Mouse (Mus musculus) spleen, postnatal 4 days (tissue): Measurements from ENCODE around the gene Fam189a1.

Experiments used
- DNase-seq, 2 experiments: peaks; one replicate each; pipeline ENCODE4 v3.0.0; 2022; ENCODE audit warnings: low spot score in 2 of 2

Gene Fam189a1

GRCm38 (mm10) chr7:64821081-64821480 is 335.3 kb downstream of the Fam189a1 start:
- DNase-seq, result no peak

- DNase-seq, result no peak
These were observed 336.7 kb downstream of the Fam189a1 start for GRCm38 (mm10) chr7:64819683-64820082.

GRCm38 (mm10) chr7:64808876-64809275 is 347.5 kb downstream of the Fam189a1 start:
- no peak for DNase-seq

- DNase-seq, result no peak
These were observed 351.3 kb downstream of the Fam189a1 start for GRCm38 (mm10) chr7:64805100-64805499.

- no peak for DNase-seq
These were observed 360.8 kb downstream of the Fam189a1 start for GRCm38 (mm10) chr7:64795554-64795953.

- no peak for DNase-seq
These were observed 364.3 kb downstream of the Fam189a1 start for GRCm38 (mm10) chr7:64792031-64792430.

GRCm38 (mm10) chr7:64791145-64791544 is 365.2 kb downstream of the Fam189a1 start:
- no peak for DNase-seq

- DNase-seq, result no peak
These were observed 371.3 kb downstream of the Fam189a1 start for GRCm38 (mm10) chr7:64785040-64785439.

- no peak for DNase-seq
These were observed 376.9 kb downstream of the Fam189a1 start for GRCm38 (mm10) chr7:64779501-64779900.

GRCm38 (mm10) chr7:64776708-64777489 is 379.5 kb downstream of the Fam189a1 start:
- DNase-seq, result no peak

GRCm38 (mm10) chr7:64773465-64773864 is 382.9 kb downstream of the Fam189a1 start:
- DNase-seq, result no peak

GRCm38 (mm10) chr7:64770779-64771390 is 385.5 kb downstream of the Fam189a1 start:
- no peak for DNase-seq

GRCm38 (mm10) chr7:64769768-64770167 is 386.6 kb downstream of the Fam189a1 start:
- DNase-seq, result no peak

- no peak for DNase-seq
These were observed 390.8 kb downstream of the Fam189a1 start for GRCm38 (mm10) chr7:64765595-64765994.

GRCm38 (mm10) chr7:64755141-64755540 is 401.2 kb downstream of the Fam189a1 start:
- DNase-seq, result no peak

- DNase-seq, result no peak
These were observed 402.2 kb downstream of the Fam189a1 start for GRCm38 (mm10) chr7:64754161-64754560.

GRCm38 (mm10) chr7:64753678-64754077 is 402.7 kb downstream of the Fam189a1 start:
- no peak for DNase-seq

- no peak for DNase-seq
These were observed 404.2 kb downstream of the Fam189a1 start for GRCm38 (mm10) chr7:64752133-64752532.

- no peak for DNase-seq
These were observed 404.9 kb downstream of the Fam189a1 start for GRCm38 (mm10) chr7:64751465-64751864.

- no peak for DNase-seq
These were observed 412.8 kb downstream of the Fam189a1 start for GRCm38 (mm10) chr7:64743610-64744009.

- peak; percentile 45 to 85 for DNase-seq
These were observed 414.8 kb downstream of the Fam189a1 start for GRCm38 (mm10) chr7:64741333-64742307.

GRCm38 (mm10) chr7:64739131-64739530 is 417.2 kb downstream of the Fam189a1 start:
- no peak for DNase-seq
